Mouse (Mus musculus) kidney, adult 2 months (tissue): Measurements from ENCODE around the gene Col9a2. TPM values are rescaled to one million over a fixed set of nuclear protein-coding genes. Genes with fewer than 3 reads are reported as not detected.

ENCODE experiments used
- DNase-seq: peaks from one replicate; pipeline ENCODE4 v3.0.0; 2021
- H3K27ac ChIP-seq: fragments of 200-500 bp; 2 replicates; pipeline ENCODE4 v1.5.1; 2012; ENCODE audit warnings: low read depth, low read length, control low read depth, inconsistent platforms; ENCODE audit not compliant: insufficient read depth
- H3K27me3 ChIP-seq: fragments of 200-500 bp; replicated peaks from 2 replicates; pipeline ENCODE4 v1.6.1; 2012; ENCODE audit warnings: mild to moderate bottlenecking, moderate library complexity, low read length, inconsistent platforms; ENCODE audit not compliant: control insufficient read depth, insufficient read depth
- H3K36me3 ChIP-seq: fragments of 200-500 bp; 2 replicates; pipeline ENCODE4 v1.6.1; 2012; ENCODE audit warnings: mild to moderate bottlenecking, moderate library complexity, low read length, inconsistent platforms; ENCODE audit not compliant: control insufficient read depth, insufficient read depth
- H3K4me1 ChIP-seq: fragments of 200-500 bp; 2 replicates; pipeline ENCODE4 v1.6.1; 2011; ENCODE audit warnings: low read length; ENCODE audit not compliant: control insufficient read depth, insufficient read depth
- H3K4me3 ChIP-seq: fragments of 200-500 bp; 2 replicates; pipeline ENCODE4 v1.5.1; 2011; ENCODE audit warnings: mild to moderate bottlenecking, low read depth, low read length, control low read depth; ENCODE audit not compliant: insufficient read depth
- CTCF ChIP-seq: fragments of 200-500 bp; conservative IDR thresholded peaks from 2 replicates; pipeline ENCODE4 v1.5.1; 2011; ENCODE audit warnings: low read depth, mild to moderate bottlenecking, control low read depth, low read length, moderate library complexity, mixed read lengths; ENCODE audit not compliant: insufficient read depth, insufficient read length
- POLR2A ChIP-seq: fragments of 200-500 bp; IDR thresholded peaks from one replicate; pipeline ENCODE4 v1.6.1; 2011; ENCODE audit warnings: low read depth, low read length, control low read depth
- WGBS: fragments of 180-500 bp; shearing (Covaris S2); methylation state at CpG from one replicate; pipeline ENCODE4 v1.1.7; 2018; 5-methylcytosine and 5-hydroxymethylcytosine counted together
- polyA plus RNA-seq: library from polyadenylated mRNA; depleted of rRNA; stranded (reverse); fragments of >200 nt; gene quantifications from 2 replicates; pipeline ENCODE4 v1.2.3, GENCODE M21; 2012

Gene Col9a2
- polyA plus RNA-seq, 1 experiment, result not detected

GRCm38 (mm10) chr4:121014594-121015267 is 24.5 kb upstream of the Col9a2 start:
- Histone ChIP-seq H3K4me1 (peaks cover 6% of the 10 kb centered on the region; the same call in 1 of the 2 replicates), H3K4me3 (no peak overlapping the region), H3K36me3 (no peaks in the 10 kb centered on the region), H3K27ac (no peak overlapping the region), H3K27me3 (no peaks in the 10 kb centered on the region)
- 49% methylated on average over 10 of the region's 10 CpGs for WGBS
- no peak for DNase-seq
- TF ChIP-seq POLR2A, result no peak
- no peak for TF ChIP-seq CTCF

GRCm38 (mm10) chr4:121015268-121015659 is 23.9 kb upstream of the Col9a2 start:
- no peak overlapping the region for H3K27ac ChIP-seq
- H3K4me3 ChIP-seq, result no peak overlapping the region
- peaks cover 6% of the 10 kb centered on the region; the same call in 1 of the 2 replicates for H3K4me1 ChIP-seq
- no peak for TF ChIP-seq CTCF
- no peak for TF ChIP-seq POLR2A
- no peaks in the 10 kb centered on the region for H3K27me3 ChIP-seq
- no peak for DNase-seq
- no peaks in the 10 kb centered on the region for H3K36me3 ChIP-seq
- WGBS, result 72% methylated on average over 7 of the region's 7 CpGs

GRCm38 (mm10) chr4:121016021-121016898 is 22.9 kb upstream of the Col9a2 start:
- peak; percentile 52 for DNase-seq
- H3K4me3 ChIP-seq, result peak overlapping the region; percentile 80
- WGBS, result 2% methylated on average over 40 of the region's 40 CpGs
- no peaks in the 10 kb centered on the region for H3K27me3 ChIP-seq
- H3K4me1 ChIP-seq, result peaks cover 10% of the 10 kb centered on the region; the same call in 1 of the 2 replicates
- TF ChIP-seq POLR2A, result no peak
- H3K36me3 ChIP-seq, result no peaks in the 10 kb centered on the region
- no peak overlapping the region; the same call in 1 of the 2 replicates for H3K27ac ChIP-seq

GRCm38 (mm10) chr4:121016928-121017657 is 22.1 kb upstream of the Col9a2 start, which contains the start of gene Smap2:
TSS of gene Smap2 (minus strand) at chr4:121017247.
- Histone ChIP-seq H3K27ac (peak within 1 kb of the TSS; percentile 42; the same call in 1 of the 2 replicates), H3K4me1 (peaks cover 10% of the 10 kb centered on the region; the same call in 1 of the 2 replicates), H3K27me3 (no peaks in the 10 kb centered on the region), H3K36me3 (no peaks in the 10 kb centered on the region), H3K4me3 (peak within 1 kb of the TSS; percentile 80)
- WGBS, result under 1% methylated on average over 43 of the region's 48 CpGs
- TF ChIP-seq CTCF (peak; percentile 37), POLR2A (peak; percentile 78)
- DNase-seq, result peak; percentile 99

GRCm38 (mm10) chr4:121018250-121018649 is 20.9 kb upstream of the Col9a2 start:
- H3K4me3 ChIP-seq, result no peak overlapping the region
- no peaks in the 10 kb centered on the region for H3K36me3 ChIP-seq
- no peaks in the 10 kb centered on the region for H3K27me3 ChIP-seq
- no peak for DNase-seq
- no peak overlapping the region for H3K27ac ChIP-seq
- 73% methylated on average over 3 of the region's 3 CpGs for WGBS
- TF ChIP-seq POLR2A (no peak), CTCF (no peak)
- H3K4me1 ChIP-seq, result peaks cover 10% of the 10 kb centered on the region; the same call in 1 of the 2 replicates

- TF ChIP-seq CTCF (no peak), POLR2A (no peak)
- H3K36me3 ChIP-seq, result no peaks in the 10 kb centered on the region
- peak; percentile 52 for DNase-seq
- no peak overlapping the region for H3K27ac ChIP-seq
- WGBS, result 59% methylated on average over 10 of the region's 10 CpGs
- peaks cover 7% of the 10 kb centered on the region; the same call in 1 of the 2 replicates for H3K4me1 ChIP-seq
- no peaks in the 10 kb centered on the region for H3K27me3 ChIP-seq
- H3K4me3 ChIP-seq, result no peak overlapping the region
Measured at GRCm38 (mm10) chr4:121020040-121020790, 19.0 kb upstream of the Col9a2 start.
